Mouse (Mus musculus) MEL (cell line): Measurements from ENCODE around the gene Duoxa2. TPM values are rescaled to one million over a fixed set of nuclear protein-coding genes. Genes with fewer than 3 reads are reported as not detected.

Source experiments
- DNase-seq: peaks from one replicate; pipeline ENCODE4 v3.0.0; 2011; ENCODE audit warnings: low read depth, low spot score
- H3K27ac ChIP-seq: 2 replicates; pipeline ENCODE4 v1.5.1; 2012; ENCODE audit warnings: low read depth, mild to moderate bottlenecking, control low read depth, low read length, moderate library complexity; ENCODE audit not compliant: control insufficient read depth
- H3K27me3 ChIP-seq, 2 experiments: fragments of 150-350 bp in 1 of 2; sonication (generic) in 1 of 2; 2 replicates each; pipeline ENCODE4 v1.6.1; 2012; ENCODE audit warnings: low read length in 2 of 2, mild to moderate bottlenecking in 2 of 2, improper control_type of control experiment in 1 of 2, moderate library complexity in 1 of 2; ENCODE audit not compliant: insufficient read depth in 2 of 2, control insufficient read depth in 1 of 2
- H3K36me3 ChIP-seq, 2 experiments: 2 replicates each; pipeline ENCODE4 v1.6.1; 2012 to 2014; ENCODE audit warnings: low read length in 2 of 2, improper control_type of control experiment in 1 of 2, inconsistent platforms in 1 of 2, mild to moderate bottlenecking in 1 of 2; ENCODE audit not compliant: insufficient read depth in 2 of 2, control insufficient read depth in 1 of 2
- H3K4me1 ChIP-seq, 2 experiments: fragments of 150-350 bp in 1 of 2; sonication (generic) in 1 of 2; 2 replicates each; pipeline ENCODE4 v1.6.1; 2012; ENCODE audit warnings: low read length in 2 of 2, improper control_type of control experiment in 1 of 2, mild to moderate bottlenecking in 1 of 2; ENCODE audit not compliant: insufficient read depth in 2 of 2, control insufficient read depth in 1 of 2
- H3K4me3 ChIP-seq, 2 experiments: fragments of 150-350 bp in 1 of 2; sonication (generic) in 1 of 2; 2 replicates each; pipeline ENCODE4 v1.5.1; 2012; ENCODE audit warnings: low read depth in 2 of 2, low read length in 2 of 2, mild to moderate bottlenecking in 2 of 2, moderate library complexity in 2 of 2, control low read depth in 1 of 2, improper control_type of control experiment in 1 of 2; ENCODE audit not compliant: control insufficient read depth in 1 of 2, insufficient read depth in 1 of 2
- H3K79me2 ChIP-seq: 2 replicates; pipeline ENCODE4 v1.6.1; 2012; ENCODE audit warnings: mild to moderate bottlenecking, low read length, moderate library complexity; ENCODE audit not compliant: control insufficient read depth, poor library complexity, insufficient read depth
- H3K9ac ChIP-seq: 2 replicates; pipeline ENCODE4 v1.6.1; 2012; ENCODE audit warnings: low read depth, mild to moderate bottlenecking, control low read depth, low read length, moderate library complexity; ENCODE audit not compliant: control insufficient read depth, poor library complexity, severe bottlenecking
- H3K9me3 ChIP-seq: fragments of 150-350 bp; sonication (generic); replicated peaks from 2 replicates; pipeline ENCODE4 v1.6.1; 2012; ENCODE audit warnings: mild to moderate bottlenecking, low read length, improper control_type of control experiment, moderate library complexity; ENCODE audit not compliant: insufficient read depth
- CTCF ChIP-seq, 3 experiments: IDR thresholded peaks in 2 of 3; conservative IDR thresholded peaks in 1 of 3; 2 replicates each; pipeline ENCODE4 v1.5.1; 2011 to 2012; ENCODE audit warnings: low read length in 3 of 3, low read depth in 2 of 3, mild to moderate bottlenecking in 2 of 3, improper control_type of control experiment in 1 of 3, inconsistent platforms in 1 of 3, mixed read lengths in 1 of 3, moderate library complexity in 1 of 3; ENCODE audit not compliant: control insufficient read depth in 1 of 3, insufficient read depth in 1 of 3, poor library complexity in 1 of 3, severe bottlenecking in 1 of 3
- E2F4 ChIP-seq: IDR thresholded peaks from 2 replicates; pipeline ENCODE4 v1.6.1; 2011; ENCODE audit warnings: low read depth, low read length, improper control_type of control experiment, borderline replicate concordance
- ELF1 ChIP-seq: IDR thresholded peaks from 2 replicates; pipeline ENCODE4 v1.6.1; 2014; ENCODE audit warnings: low read depth, mild to moderate bottlenecking, inconsistent platforms, low read length, improper control_type of control experiment, moderate library complexity
- EP300 ChIP-seq, 2 experiments: IDR thresholded peaks; 2 replicates each; pipeline ENCODE4 v1.6.1; 2011; ENCODE audit warnings: improper control_type of control experiment in 2 of 2, low read length in 2 of 2, low read depth in 1 of 2, mild to moderate bottlenecking in 1 of 2
- ETS1 ChIP-seq: IDR thresholded peaks from 2 replicates; pipeline ENCODE4 v1.6.1; 2012; ENCODE audit warnings: low read depth, mild to moderate bottlenecking, inconsistent platforms, low read length, improper control_type of control experiment, moderate library complexity
- GABPA ChIP-seq: IDR thresholded peaks from 2 replicates; pipeline ENCODE4 v1.6.1; 2012; ENCODE audit warnings: low read depth, mild to moderate bottlenecking, inconsistent platforms, low read length, improper control_type of control experiment, moderate library complexity
- GATA1 ChIP-seq: IDR thresholded peaks from 2 replicates; pipeline ENCODE4 v1.6.1; 2011; ENCODE audit warnings: low read depth, low read length, improper control_type of control experiment
- JUND ChIP-seq: IDR thresholded peaks from 2 replicates; pipeline ENCODE4 v1.6.1; 2011; ENCODE audit warnings: low read depth, mild to moderate bottlenecking, improper control_type of control experiment, low read length
- KAT2A ChIP-seq: conservative IDR thresholded peaks from 2 replicates; pipeline ENCODE4 v1.6.1; 2012; ENCODE audit warnings: low read depth, low read length, improper control_type of control experiment, inconsistent platforms
- MAFK ChIP-seq: IDR thresholded peaks from 2 replicates; pipeline ENCODE4 v1.6.1; 2011; ENCODE audit warnings: low read depth, mild to moderate bottlenecking, low read length, improper control_type of control experiment, borderline replicate concordance
- MAX ChIP-seq: IDR thresholded peaks from 2 replicates; pipeline ENCODE4 v1.6.1; 2011; ENCODE audit warnings: low read length, improper control_type of control experiment
- MAZ ChIP-seq: IDR thresholded peaks from 2 replicates; pipeline ENCODE4 v1.6.1; 2012; ENCODE audit warnings: low read depth, mild to moderate bottlenecking, inconsistent platforms, low read length, improper control_type of control experiment
- MYB ChIP-seq: IDR thresholded peaks from 2 replicates; pipeline ENCODE4 v1.6.1; 2011; ENCODE audit warnings: mild to moderate bottlenecking, low read depth, low read length, improper control_type of control experiment
- MYC ChIP-seq: IDR thresholded peaks from 2 replicates; pipeline ENCODE4 v1.6.1; 2011; ENCODE audit warnings: low read depth, mild to moderate bottlenecking, low read length, improper control_type of control experiment, moderate library complexity
- POLR2A ChIP-seq, 2 experiments: IDR thresholded peaks; 2 replicates each; pipeline ENCODE4 v1.6.1; 2011 to 2012; ENCODE audit warnings: low read length in 2 of 2, mild to moderate bottlenecking in 2 of 2, control low read depth in 1 of 2, improper control_type of control experiment in 1 of 2, low read depth in 1 of 2, moderate library complexity in 1 of 2; ENCODE audit not compliant: control insufficient read depth in 1 of 2, insufficient read depth in 1 of 2, poor library complexity in 1 of 2
- POLR2AphosphoS2 ChIP-seq: IDR thresholded peaks from 2 replicates; pipeline ENCODE4 v1.6.1; 2011; ENCODE audit warnings: low read length, improper control_type of control experiment
- RAD21 ChIP-seq: IDR thresholded peaks from 2 replicates; pipeline ENCODE4 v1.6.1; 2011; ENCODE audit warnings: mild to moderate bottlenecking, low read depth, low read length, improper control_type of control experiment
- SIN3A ChIP-seq: IDR thresholded peaks from 2 replicates; pipeline ENCODE4 v1.6.1; 2012; ENCODE audit warnings: low read length, improper control_type of control experiment, inconsistent platforms
- SMC3 ChIP-seq: IDR thresholded peaks from 2 replicates; pipeline ENCODE4 v1.6.1; 2011; ENCODE audit warnings: low read depth, low read length, improper control_type of control experiment
- TAL1 ChIP-seq: IDR thresholded peaks from 2 replicates; pipeline ENCODE4 v1.6.1; 2012; ENCODE audit warnings: mild to moderate bottlenecking, inconsistent platforms, low read length, moderate library complexity, mixed read lengths
- TBP ChIP-seq: IDR thresholded peaks from 2 replicates; pipeline ENCODE4 v1.8.0; 2011; ENCODE audit warnings: low read depth, low read length, improper control_type of control experiment
- ZKSCAN1 ChIP-seq: IDR thresholded peaks from 2 replicates; pipeline ENCODE4 v1.6.1; 2012; ENCODE audit warnings: low read depth, mild to moderate bottlenecking, inconsistent platforms, low read length, improper control_type of control experiment, moderate library complexity
- ZMIZ1 ChIP-seq: IDR thresholded peaks from 2 replicates; pipeline ENCODE4 v1.6.1; 2012; ENCODE audit warnings: low read depth, mild to moderate bottlenecking, inconsistent platforms, low read length, improper control_type of control experiment, moderate library complexity
- polyA plus RNA-seq, 2 experiments: library from polyadenylated mRNA; stranded (reverse) in 1 of 2; unstranded in 1 of 2; fragments of >175 nt in 1 of 2; fragments of >200 nt in 1 of 2; gene quantifications; 2 replicates each; pipeline versions ENCODE4 v1.2.1 to v1.2.4; 2012; ENCODE audit warnings: low replicate concordance in 2 of 2, low read depth in 1 of 2; ENCODE audit not compliant: insufficient read length in 2 of 2, insufficient read depth in 1 of 2, missing spikeins in 1 of 2
- total RNA-seq: library from RNA; depleted of rRNA; stranded (reverse); fragments of 300-350 nt; gene quantifications from 2 replicates; pipeline ENCODE4 v1.2.3, GENCODE M21; 2012

The Duoxa2 gene
- total and polyA plus RNA-seq, 3 experiments, result not detected

DNA sequence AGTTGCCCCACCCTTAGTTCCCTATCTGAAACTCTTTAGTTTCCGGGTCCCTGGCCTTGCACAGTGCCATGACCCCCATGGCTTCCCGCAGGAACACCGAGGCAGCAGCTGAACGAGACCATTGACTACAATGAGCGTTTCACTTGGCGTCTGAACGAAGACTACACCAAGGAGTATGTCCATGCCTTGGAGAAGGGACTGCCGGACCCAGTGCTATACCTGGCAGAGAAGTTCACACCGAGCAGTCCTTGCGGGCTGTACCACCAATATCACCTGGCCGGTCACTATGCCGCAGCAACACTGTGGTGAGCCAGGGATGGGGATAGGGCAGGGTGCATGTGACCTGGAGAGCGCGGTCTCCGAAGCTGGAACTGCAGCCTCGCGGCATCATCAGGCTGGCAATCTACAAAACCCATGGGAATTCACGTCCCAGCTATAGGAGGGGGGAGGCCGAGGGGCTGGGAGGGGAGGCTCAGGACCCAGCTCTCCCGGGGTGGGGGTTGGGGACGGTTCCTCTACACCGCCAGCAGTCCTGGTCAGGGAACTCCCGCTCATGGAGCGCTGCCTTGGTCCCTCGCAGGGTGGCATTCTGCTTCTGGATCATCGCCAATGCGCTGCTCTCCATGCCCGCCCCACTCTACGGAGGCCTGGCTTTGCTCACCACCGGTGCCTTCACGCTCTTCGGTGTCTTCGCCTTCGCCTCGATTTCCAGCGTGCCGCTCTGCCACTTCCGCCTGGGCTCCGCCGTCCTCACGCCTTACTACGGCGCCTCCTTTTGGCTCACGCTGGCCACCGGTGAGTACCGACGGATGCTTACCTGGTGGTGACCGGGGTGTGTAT, 2.6 kb downstream of the Duoxa2 start:
- H3K27me3 ChIP-seq, result no peaks in the 10 kb centered on the region; a peak in 1 of 4 replicates
- H3K36me3 ChIP-seq, result no peaks in the 10 kb centered on the region
- DNase-seq, result no peak
- H3K79me2 ChIP-seq, result no peaks in the 10 kb centered on the region
- no peak overlapping the region for H3K4me3 ChIP-seq
- no peak overlapping the region for H3K27ac ChIP-seq
- no peaks in the 10 kb centered on the region for H3K9me3 ChIP-seq
- H3K4me1 ChIP-seq, result no peaks in the 10 kb centered on the region
- no peak overlapping the region for H3K9ac ChIP-seq
- no peak for TF ChIP-seq MAFK
- TF ChIP-seq ZMIZ1, result no peak
- no peak for TF ChIP-seq SMC3
- TF ChIP-seq MAX, result no peak
- no peak for TF ChIP-seq MYB
- TF ChIP-seq GATA1, result no peak

DNA sequence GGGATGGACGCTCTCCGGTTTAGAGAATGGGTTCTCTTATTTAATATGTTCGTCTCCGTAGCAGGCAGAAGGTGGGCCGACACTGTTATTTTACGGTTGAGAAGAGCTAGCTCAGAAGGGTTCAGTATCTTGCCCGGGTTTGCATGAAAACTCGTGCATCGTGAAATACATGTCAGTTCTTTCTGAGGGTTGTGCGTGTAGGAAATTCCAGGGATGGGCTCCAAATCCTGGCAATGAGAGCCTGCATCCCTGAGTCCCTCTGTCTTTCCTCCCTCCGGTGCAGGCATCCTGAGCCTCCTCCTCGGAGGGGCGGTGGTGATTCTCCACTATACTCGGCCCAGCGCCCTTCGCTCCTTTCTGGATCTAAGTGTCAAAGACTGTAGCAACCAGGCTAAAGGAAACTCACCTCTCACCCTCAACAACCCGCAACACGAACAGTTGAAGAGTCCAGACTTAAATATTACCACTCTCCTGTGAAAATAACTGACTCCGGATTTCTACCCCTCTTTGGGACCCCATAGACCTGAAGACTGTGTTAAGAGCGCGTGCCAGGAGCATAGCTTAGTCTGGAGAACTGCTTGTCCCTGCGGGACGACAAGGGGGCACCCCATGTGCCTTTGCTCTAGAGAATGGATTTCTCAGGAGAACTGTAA, 3.3 kb downstream of the Duoxa2 start:
- Histone ChIP-seq H3K27me3 (no peaks in the 10 kb centered on the region; a peak in 2 of 4 replicates), H3K4me1 (no peaks in the 10 kb centered on the region), H3K9ac (no peak overlapping the region), H3K4me3 (no peak overlapping the region), H3K9me3 (no peaks in the 10 kb centered on the region), H3K27ac (no peak overlapping the region), H3K79me2 (no peaks in the 10 kb centered on the region), H3K36me3 (no peaks in the 10 kb centered on the region)
- no peak for DNase-seq
- TF ChIP-seq MYC (no peak), JUND (no peak), E2F4 (no peak), TBP (no peak), MAX (no peak), SIN3A (no peak)

DNA sequence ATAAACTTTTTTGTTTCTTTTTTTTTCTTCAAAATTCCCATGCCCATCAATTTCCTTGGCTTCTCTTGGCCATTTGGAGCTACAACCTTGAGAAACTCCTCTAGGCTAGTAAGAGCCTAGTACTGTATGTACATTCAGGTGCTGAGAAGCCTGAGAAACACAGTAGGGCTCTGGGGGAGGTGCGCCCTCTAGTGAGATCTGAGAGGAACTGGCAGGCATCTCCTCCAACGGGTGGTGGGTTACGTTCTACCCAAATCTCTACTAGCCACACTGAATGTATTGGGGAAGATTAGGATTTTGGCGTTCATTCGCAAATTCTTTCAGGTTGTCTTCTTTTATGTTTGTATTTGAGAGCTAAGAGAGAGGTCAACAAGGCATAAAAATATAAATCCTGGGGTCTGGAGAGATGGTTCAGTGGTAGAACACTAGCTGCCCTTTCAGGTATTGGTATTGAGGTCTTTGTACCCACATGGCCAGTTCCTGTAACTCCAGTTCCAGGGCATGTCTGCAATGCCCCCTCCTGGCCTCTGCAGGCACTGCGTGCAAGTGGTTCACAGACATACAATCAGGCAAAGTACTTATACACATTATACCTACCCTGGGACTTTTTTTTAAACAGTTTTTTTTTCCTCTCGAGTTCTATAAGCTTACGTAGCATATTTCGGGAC, 4.0 kb downstream of the Duoxa2 start:
- peak; percentile 88 for DNase-seq
- Histone ChIP-seq H3K9ac (no peak overlapping the region), H3K27me3 (peaks cover 0 to 3% of the 10 kb centered on the region in 2 experiments; a peak in 2 of 4 replicates), H3K4me1 (no peaks in the 10 kb centered on the region), H3K4me3 (no peak overlapping the region), H3K27ac (no peak overlapping the region), H3K9me3 (no peaks in the 10 kb centered on the region), H3K36me3 (no peaks in the 10 kb centered on the region), H3K79me2 (no peaks in the 10 kb centered on the region)
- no peak for TF ChIP-seq GABPA
- TF ChIP-seq ELF1, result peak; percentile 44; the same call in 1 of the 2 replicates
- peak; percentile 45; the same call in 1 of the 2 replicates for TF ChIP-seq MAX
- TF ChIP-seq CTCF (IDR thresholded peaks at IDR 0.05 in 2 of 3, conservative IDR thresholded peaks at IDR 0.05 in 1 of 3; ENCODE audit: control insufficient read depth in 1 of 3, insufficient read depth in 1 of 3, low read depth in 2 of 3, low read length in 3 of 3, poor library complexity in 1 of 3, severe bottlenecking in 1 of 3), result peak; percentile 74 to 92 (median 81)
- TF ChIP-seq TBP, result no peak
- no peak for TF ChIP-seq POLR2A (IDR thresholded peaks at IDR 0.05; ENCODE audit: control insufficient read depth in 1 of 2, insufficient read depth in 1 of 2, low read depth in 1 of 2, low read length in 2 of 2, poor library complexity in 1 of 2)
- TF ChIP-seq JUND, result no peak
- no peak for TF ChIP-seq TAL1
- peak; percentile 79 for TF ChIP-seq RAD21
- TF ChIP-seq MYC, result peak; percentile 78
- TF ChIP-seq ZKSCAN1, result peak; percentile 72; the same call in 1 of the 2 replicates
- TF ChIP-seq SIN3A, result peak; percentile 38; the same call in 1 of the 2 replicates
- no peak for TF ChIP-seq EP300 (IDR thresholded peaks at IDR 0.05; ENCODE audit: low read depth in 1 of 2, low read length in 2 of 2)
- TF ChIP-seq ETS1, result no peak
- TF ChIP-seq MAZ, result 0 out of 2 replicates have a peak, but pooled peaks have one; percentile 31
- TF ChIP-seq KAT2A, result no peak
- TF ChIP-seq POLR2AphosphoS2, result no peak
